Mouse (Mus musculus): ENCODE results near the gene Gm49333.
"Not testable (repeated sequence)": the region's sequence is repeated elsewhere in the genome, so short reads cannot be mapped to it uniquely, and the experiment has no call there.

The Gm49333 gene

GRCm38 (mm10) chr16:20623211-20623610 is 11.8 kb downstream of the Gm49333 start:
- DNase-seq (ENCODE audit: low spot score in 2 of 2): no peak

- DNase-seq (ENCODE audit: low spot score in 2 of 2): peak; percentile 56 to 68
These were observed 17.5 kb downstream of the Gm49333 start for GRCm38 (mm10) chr16:20628871-20629391.

DNA sequence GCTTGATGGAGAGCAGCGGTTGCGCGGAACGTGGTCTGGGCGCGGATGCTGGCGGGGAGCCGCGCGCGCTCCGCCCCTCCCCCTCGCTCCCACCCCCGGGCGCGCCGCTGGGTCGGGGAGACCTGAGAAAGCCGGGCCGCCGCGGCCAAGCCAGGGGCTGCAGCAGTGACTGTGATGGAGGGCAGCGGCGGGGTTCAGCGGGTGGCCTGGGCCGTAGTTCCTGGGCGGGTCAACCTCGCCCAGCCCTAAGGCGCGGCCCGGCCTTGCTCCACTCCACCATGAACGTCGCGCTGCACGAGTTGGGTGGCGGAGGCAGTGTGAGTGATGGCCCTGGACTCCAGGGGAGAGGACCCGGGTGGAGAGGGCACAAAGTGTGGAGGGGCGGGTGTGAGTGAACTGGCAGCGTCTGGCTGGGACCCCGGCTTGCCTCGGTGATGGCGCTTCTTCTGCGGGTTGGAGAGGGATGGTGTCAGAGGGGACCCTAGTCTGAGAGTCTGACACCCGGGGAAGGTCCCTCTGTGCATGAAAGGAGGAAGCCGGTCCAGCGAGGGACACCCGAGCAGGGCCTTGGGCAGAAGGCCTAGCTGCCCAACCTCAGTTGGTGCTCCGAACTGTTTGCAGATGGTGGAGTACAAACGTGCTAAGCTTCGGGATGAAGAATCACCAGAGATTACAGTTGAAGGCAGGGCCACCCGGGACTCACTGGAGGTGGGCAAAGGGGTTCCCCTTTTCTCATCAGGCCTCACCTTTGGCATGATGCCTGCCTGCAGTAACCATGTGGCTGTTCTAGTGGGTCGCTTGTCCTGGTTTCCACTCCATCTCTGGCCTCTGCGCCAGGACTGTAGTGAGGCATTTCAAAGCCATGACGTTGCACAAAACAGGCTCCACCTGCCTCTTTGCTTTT is 18.6 kb downstream of the Gm49333 start, which contains the start of gene Ece2:
Gene Ece2, plus strand, starts transcription at position 98 of the 904 bp plus-strand sequence.
- peak in 1 of 2 experiments; percentile 21 for DNase-seq (ENCODE audit: low spot score in 2 of 2)

GRCm38 (mm10) chr16:20637410-20637809 is 26.0 kb downstream of the Gm49333 start:
- no peak for DNase-seq (ENCODE audit: low spot score in 2 of 2)

DNA sequence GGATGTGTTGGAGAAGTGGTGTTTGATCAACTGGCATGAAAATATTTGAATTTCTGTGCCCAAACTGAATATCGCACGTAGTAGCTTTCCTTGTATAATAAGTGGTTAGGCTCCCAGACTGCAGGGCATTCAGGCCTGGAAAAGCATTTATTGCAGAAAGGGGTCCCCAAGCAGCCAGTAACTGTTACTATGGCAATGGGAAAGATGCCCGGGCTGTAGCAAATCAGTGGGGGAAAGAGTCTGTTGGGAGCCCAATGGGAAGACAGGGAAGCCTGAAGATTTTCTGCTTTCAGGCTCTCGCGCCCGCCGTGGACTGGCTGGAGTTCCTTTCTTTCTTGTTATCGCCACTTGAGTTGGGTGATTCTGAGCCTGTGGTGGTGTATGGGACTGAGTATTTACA is 27.0 kb downstream of the Gm49333 start:
- peak; percentile 28 to 44 for DNase-seq (ENCODE audit: low spot score in 2 of 2)

DNA sequence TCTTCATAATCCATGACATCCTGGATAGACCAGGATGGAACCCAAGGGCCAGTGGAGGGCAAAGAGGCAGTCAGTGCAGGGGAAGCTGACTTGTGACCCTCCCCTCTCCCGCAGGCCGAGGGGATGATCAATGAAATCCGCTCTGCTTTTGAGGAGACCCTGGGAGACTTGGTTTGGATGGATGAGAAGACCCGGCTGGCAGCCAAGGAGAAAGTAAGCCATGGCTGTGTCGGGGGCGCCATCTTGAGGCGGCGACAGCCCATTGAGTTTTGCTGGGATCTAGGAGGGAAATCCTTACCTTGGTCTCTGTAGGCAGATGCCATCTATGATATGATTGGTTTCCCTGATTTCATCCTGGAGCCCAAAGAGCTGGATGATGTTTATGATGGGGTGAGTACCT is 30.8 kb downstream of the Gm49333 start:
- peak; percentile 81 to 84 for DNase-seq (ENCODE audit: low spot score in 2 of 2)

DNA sequence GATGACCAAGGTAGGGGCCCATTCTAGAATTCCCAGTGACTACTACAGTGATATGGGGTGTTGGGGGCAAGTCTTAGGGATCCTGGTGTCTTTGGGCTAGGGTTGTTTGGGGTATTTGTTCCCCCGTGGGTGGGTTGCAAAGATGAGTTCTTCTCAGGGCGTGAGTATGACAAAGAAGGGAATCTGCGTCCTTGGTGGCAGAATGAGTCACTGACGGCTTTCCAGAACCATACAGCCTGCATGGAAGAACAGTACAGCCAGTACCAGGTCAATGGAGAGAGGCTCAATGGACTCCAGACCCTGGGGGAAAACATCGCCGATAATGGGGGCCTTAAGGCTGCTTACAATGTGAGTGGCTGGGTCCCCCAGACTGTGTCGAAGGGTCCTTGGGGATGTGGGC is 32.5 kb downstream of the Gm49333 start:
- DNase-seq (ENCODE audit: low spot score in 2 of 2): no peak

- peak; percentile 95 to 98 for DNase-seq (ENCODE audit: low spot score in 2 of 2)
These were observed 39.9 kb downstream of the Gm49333 start, which contains the start of gene Psmd2 for GRCm38 (mm10) chr16:20651076-20651946. TSS of gene Psmd2 (plus strand) at chr16:20651652.

DNA sequence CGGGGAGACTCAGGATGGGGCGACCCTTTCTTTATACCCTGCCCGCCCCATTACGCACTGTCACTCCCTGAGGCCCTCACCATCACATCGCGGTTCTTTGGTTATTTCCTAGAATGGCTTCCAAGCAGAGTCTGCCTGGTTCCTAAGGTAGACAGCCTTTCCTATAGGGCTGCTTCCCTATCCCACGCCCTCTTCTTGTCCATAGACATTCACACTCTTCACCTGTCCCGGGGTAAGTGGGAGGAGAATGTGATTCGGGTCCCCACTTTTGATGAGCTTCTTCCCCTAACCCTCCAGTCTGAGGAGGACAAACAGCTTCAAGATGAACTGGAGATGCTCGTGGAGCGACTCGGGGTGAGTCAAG is 40.5 kb downstream of the Gm49333 start:
- no peak for DNase-seq (ENCODE audit: low spot score in 2 of 2)

GRCm38 (mm10) chr16:20653315-20653714 is 41.9 kb downstream of the Gm49333 start:
- DNase-seq (ENCODE audit: low spot score in 2 of 2): no peak

- no peak for DNase-seq (ENCODE audit: low spot score in 2 of 2)
These were observed 46.3 kb downstream of the Gm49333 start for GRCm38 (mm10) chr16:20657661-20658060.

DNA sequence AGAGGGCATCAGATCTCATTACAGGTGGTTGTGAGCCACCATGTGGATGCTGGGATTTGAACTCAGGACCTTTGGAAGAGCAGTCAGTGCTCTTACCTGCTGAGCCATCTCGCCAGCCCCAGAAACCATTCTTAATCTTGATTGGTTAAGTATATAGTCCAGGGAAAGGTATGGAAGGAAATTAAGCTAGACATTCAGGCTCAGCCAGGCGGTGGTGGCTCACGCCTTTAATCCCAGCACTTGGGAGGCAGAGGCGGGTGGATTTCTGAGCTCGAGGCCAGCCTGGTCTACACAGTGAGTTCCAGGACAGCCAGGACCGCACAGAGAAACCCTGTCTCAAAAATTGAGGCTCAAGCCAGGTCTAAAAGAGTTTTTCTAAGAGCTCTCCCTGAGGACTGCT is 56.6 kb downstream of the Gm49333 start, which contains the start of gene Eif4g1:
Gene Eif4g1, plus strand, starts transcription at position 301 of the 400 bp plus-strand sequence.
- not testable (repeated sequence) for DNase-seq (ENCODE audit: low spot score in 2 of 2)

- no peak for DNase-seq (ENCODE audit: low spot score in 2 of 2)
These were observed 58.9 kb downstream of the Gm49333 start for GRCm38 (mm10) chr16:20670291-20670690.

GRCm38 (mm10) chr16:20671886-20672285 is 60.5 kb downstream of the Gm49333 start:
- DNase-seq (ENCODE audit: low spot score in 2 of 2): no peak

- DNase-seq (ENCODE audit: low spot score in 2 of 2): peak; percentile 94 to 95
These were observed 61.1 kb downstream of the Gm49333 start for GRCm38 (mm10) chr16:20672500-20672902.

DNA sequence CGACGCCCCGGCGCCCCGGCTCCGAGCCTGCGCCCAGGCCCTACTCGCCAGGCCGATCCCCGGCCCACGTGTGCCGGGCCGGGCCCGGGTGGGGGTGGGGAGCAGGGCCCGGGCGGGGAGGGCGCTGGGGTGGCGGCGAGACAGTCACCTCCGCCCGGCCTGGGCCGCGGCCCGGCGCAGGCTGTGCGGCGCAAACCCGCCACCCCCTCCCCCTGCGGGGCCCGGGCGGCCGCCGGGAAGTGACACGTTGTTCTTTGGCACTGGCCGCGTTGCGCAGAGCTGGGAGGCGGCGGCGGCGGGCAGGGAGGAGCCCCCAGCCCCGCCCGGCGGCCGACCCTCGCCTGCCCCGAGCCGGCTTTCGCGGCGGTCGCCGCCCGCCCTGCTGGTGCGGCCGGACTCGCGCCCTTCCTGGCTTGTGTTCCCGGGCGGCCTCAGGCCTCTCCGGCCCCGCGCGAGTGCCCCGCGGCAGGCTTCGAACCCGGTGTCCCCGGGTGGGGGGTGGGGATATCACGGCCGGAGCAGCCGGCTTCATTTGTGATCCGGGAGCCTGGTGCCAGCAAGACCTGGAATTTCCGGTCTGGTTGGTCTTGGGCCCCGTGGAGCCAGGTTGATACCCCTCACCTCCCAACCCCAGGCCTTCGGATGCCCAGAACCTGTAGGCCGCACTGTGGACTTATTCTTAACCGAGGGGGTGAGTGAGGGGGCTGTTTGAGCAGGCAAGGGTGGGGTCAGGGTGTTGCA is 61.7 kb downstream of the Gm49333 start:
- DNase-seq (ENCODE audit: low spot score in 2 of 2): peak in 1 of 2 experiments; percentile 25

GRCm38 (mm10) chr16:20673706-20674303 is 62.4 kb downstream of the Gm49333 start:
- DNase-seq (ENCODE audit: low spot score in 2 of 2): no peak

DNA sequence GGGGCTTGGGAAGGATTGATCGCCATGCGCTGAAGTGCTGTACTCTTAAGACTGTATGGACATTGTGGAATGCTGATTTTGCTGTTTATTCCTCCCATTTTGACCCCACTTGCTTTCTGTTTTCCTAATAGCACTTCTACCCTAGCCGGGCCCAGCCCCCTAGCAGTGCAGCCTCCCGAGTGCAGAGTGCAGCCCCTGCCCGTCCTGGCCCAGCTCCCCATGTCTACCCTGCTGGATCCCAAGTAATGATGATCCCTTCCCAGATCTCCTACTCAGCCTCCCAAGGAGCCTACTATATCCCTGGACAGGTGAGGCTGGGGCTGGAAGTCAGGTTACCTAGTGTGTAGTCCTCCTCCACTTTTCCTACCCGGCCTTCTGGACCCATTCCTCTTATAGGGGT is 63.8 kb downstream of the Gm49333 start:
- DNase-seq (ENCODE audit: low spot score in 2 of 2): no peak

GRCm38 (mm10) chr16:20676702-20677101 is 65.3 kb downstream of the Gm49333 start:
- DNase-seq (ENCODE audit: low spot score in 2 of 2): no peak

GRCm38 (mm10) chr16:20677380-20677779 is 66.0 kb downstream of the Gm49333 start:
- no peak for DNase-seq (ENCODE audit: low spot score in 2 of 2)
